Mouse (Mus musculus) intestine, embryonic 14.5 days (tissue): ENCODE data around the gene Phospho2. TPM values are rescaled to one million over a fixed set of nuclear protein-coding genes. Genes with fewer than 3 reads are reported as not detected.

Source experiments
- ATAC-seq: fragments of 200-750 bp; cut with Nextera tagmentation; replicated peaks from 2 replicates; pipeline ENCODE4 v1.8.0; 2017; ENCODE audit warnings: low read depth, moderate number of reproducible peaks, moderate TSS enrichment, moderate library complexity; ENCODE audit not compliant: low FRiP score, low TSS enrichment
- DNase-seq: peaks from one replicate; pipeline ENCODE4 v3.0.0-alpha.2; 2018; ENCODE audit warnings: low spot score
- H3K27ac ChIP-seq: fragments of 300-500 bp; sonication (generic); 2 replicates; pipeline ENCODE4 v1.5.1; 2014; ENCODE audit warnings: low read depth, mild to moderate bottlenecking, control low read depth
- H3K27me3 ChIP-seq: fragments of 300-500 bp; sonication (generic); replicated peaks from 2 replicates; pipeline ENCODE4 v1.6.1; 2014; ENCODE audit warnings: low read length, control low read depth; ENCODE audit not compliant: control insufficient read depth, insufficient read depth
- H3K36me3 ChIP-seq: fragments of 300-500 bp; sonication (generic); 2 replicates; pipeline ENCODE4 v1.6.1; 2014; ENCODE audit warnings: low read length, control low read depth; ENCODE audit not compliant: control insufficient read depth, insufficient read depth
- H3K4me1 ChIP-seq: fragments of 300-500 bp; sonication (generic); replicated peaks from 2 replicates; pipeline ENCODE4 v1.6.1; 2014; ENCODE audit warnings: low read length, control low read depth, mixed read lengths; ENCODE audit not compliant: control insufficient read depth, insufficient read depth
- H3K4me2 ChIP-seq: fragments of 300-500 bp; sonication (generic); 2 replicates; pipeline ENCODE4 v1.6.1; 2014; ENCODE audit warnings: low read length
- H3K4me3 ChIP-seq: fragments of 300-500 bp; sonication (generic); 2 replicates; pipeline ENCODE4 v1.5.1; 2014; ENCODE audit warnings: low read depth, low read length, control low read depth, mixed read lengths
- H3K9ac ChIP-seq: fragments of 300-500 bp; sonication (generic); 2 replicates; pipeline ENCODE4 v1.6.1; 2014; ENCODE audit warnings: mild to moderate bottlenecking, low read length
- H3K9me3 ChIP-seq: fragments of 300-500 bp; sonication (generic); 2 replicates; pipeline ENCODE4 v1.6.1; 2016; ENCODE audit warnings: low read length, control low read depth; ENCODE audit not compliant: control insufficient read depth
- WGBS: fragments of 180-500 bp; shearing (Covaris S2); extraction: QIAGEN DNeasy Blood & Tissue Kit; methylation state at CpG from one replicate; pipeline ENCODE4 v1.1.7; 2014; 5-methylcytosine and 5-hydroxymethylcytosine counted together
- polyA plus RNA-seq: library from polyadenylated mRNA; unstranded; fragments of >200 nt; fragmentation: Nextera tagmentation; extraction: Ambion mirVana; gene quantifications from 2 replicates; pipeline ENCODE4 v1.2.1, GENCODE M21; 2014

Gene Phospho2
- polyA plus RNA-seq, 1 experiment from 2014 or later = 24.6 TPM

DNA sequence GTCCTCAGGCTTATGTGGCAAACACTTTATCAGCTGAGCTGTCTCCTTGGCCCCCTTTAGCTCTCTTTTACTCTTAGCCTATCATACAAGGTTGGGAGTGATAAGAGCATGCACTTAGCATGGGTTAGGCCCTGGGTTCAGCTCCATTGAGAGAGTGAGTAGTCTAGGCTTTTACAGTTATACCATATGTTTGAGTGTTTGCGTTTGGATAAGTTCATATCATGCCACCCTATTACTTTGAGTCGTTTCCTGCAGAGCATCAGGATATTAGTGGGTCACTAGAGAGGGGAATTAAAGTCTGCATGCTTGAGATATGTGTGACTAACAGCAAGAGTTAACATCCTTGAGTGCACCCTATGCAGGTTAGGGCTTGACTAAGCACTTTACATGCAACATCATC, 40.3 kb downstream of the Phospho2 start:
- Histone ChIP-seq H3K4me3 (no peak overlapping the region), H3K4me1 (peaks cover 4% of the 10 kb centered on the region; the same call in 1 of the 2 replicates), H3K4me2 (no peak overlapping the region), H3K9me3 (no peaks in the 10 kb centered on the region), H3K9ac (no peak overlapping the region), H3K27ac (no peak overlapping the region), H3K36me3 (peaks cover 40% of the 10 kb centered on the region), H3K27me3 (no peaks in the 10 kb centered on the region)
- DNase-seq (peak; percentile 7), ATAC-seq (no peak)
- 93% methylated on average over 2 of the region's 2 CpGs for WGBS

DNA sequence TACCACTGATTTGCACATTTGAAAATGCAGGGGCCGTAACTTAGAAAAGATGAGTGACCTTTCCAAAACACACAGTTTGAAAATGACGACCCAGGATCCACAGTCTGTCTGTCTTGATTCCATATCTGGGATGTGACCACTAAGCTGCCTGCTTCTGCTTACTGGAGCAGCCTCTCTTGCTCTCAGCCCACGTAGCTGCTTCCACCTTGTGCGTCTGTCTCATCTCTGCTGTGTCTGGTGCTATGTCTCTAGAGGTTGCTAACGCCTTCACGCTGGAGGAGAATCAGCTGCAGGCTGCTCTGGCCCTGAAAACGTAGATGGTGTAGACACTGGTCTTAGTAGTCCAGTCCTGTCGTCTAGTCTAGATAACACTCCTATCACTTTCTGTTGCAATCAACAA, 40.7 kb downstream of the Phospho2 start:
- Histone ChIP-seq H3K9ac (no peak overlapping the region), H3K9me3 (no peaks in the 10 kb centered on the region), H3K4me2 (no peak overlapping the region), H3K27ac (no peak overlapping the region), H3K27me3 (no peaks in the 10 kb centered on the region), H3K4me1 (peaks cover under 1% of the 10 kb centered on the region; the same call in 1 of the 2 replicates), H3K36me3 (peaks cover 40% of the 10 kb centered on the region), H3K4me3 (no peak overlapping the region)
- WGBS = 89% methylated on average over 8 of the region's 8 CpGs
- DNase-seq = no peak
- ATAC-seq = no peak

DNA sequence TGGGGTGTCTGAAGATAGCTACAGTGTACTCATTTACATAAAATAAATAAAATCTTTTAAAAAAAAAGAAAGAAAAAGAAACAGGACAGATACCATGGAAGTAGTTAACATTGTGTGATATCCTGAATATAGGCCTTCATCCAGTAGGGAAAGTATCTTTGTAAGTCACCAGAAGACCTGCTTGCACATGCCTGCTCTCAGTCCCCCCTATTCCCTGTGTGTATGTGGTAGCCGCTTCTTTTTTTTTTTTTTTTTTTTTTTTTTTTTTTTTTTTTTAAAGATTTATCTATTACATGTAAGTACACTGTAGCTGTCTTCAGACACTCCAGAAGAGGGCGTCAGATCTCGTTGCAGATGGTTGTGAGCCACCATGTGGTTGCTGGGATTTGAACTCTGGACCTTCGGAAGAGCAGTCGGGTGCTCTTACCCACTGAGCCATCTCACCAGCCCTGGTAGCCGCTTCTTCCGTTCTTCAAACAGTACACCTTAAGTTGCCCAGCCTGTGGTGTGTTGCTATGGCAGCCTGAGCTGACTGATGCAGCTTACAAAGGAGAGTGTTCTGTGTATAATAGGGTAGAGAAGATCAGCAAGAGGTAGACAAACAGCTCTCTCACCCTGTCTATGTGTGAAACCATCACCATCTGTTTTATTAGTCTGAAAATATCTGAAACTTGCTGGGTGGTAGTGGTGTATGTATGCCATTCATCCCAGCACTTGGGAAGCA, 48.0 kb downstream of the Phospho2 start:
- H3K27me3 ChIP-seq = no peaks in the 10 kb centered on the region
- peaks cover 41% of the 10 kb centered on the region for H3K36me3 ChIP-seq
- DNase-seq (no peak), ATAC-seq (no peak)
- no peaks in the 10 kb centered on the region for H3K9me3 ChIP-seq
- H3K4me1 ChIP-seq = no peaks in the 10 kb centered on the region
- H3K4me3 ChIP-seq = no peak overlapping the region
- H3K27ac ChIP-seq = no peak overlapping the region
- no peak overlapping the region for H3K9ac ChIP-seq
- H3K4me2 ChIP-seq = no peak overlapping the region
- 78% methylated on average over 7 of the region's 7 CpGs for WGBS

DNA sequence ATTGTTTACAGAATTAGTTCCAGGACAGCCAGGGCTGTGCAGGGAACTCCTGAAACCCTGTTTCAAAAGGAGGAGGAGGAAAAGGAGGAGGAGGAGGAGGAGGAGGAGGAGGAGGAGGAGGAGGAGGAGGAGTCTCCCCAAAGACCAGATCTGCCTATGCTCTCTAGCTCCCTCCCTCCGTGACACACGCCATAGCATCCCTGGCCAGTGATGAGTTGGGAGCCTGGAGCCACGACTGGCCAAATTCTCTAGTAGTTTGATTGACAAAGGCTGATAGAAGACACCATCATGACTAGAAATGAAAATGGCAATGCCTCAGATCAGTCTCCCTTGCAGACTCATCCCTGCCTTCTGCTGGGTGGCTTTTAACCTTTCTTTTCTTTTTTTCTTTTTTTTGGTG, 48.6 kb downstream of the Phospho2 start:
- Histone ChIP-seq H3K36me3 (peaks cover 41% of the 10 kb centered on the region), H3K9ac (no peak overlapping the region), H3K4me3 (no peak overlapping the region), H3K27ac (no peak overlapping the region), H3K27me3 (no peaks in the 10 kb centered on the region), H3K9me3 (no peaks in the 10 kb centered on the region), H3K4me1 (no peaks in the 10 kb centered on the region), H3K4me2 (no peak overlapping the region)
- 40% methylated on average over 3 of the region's 3 CpGs for WGBS
- DNase-seq = no peak
- ATAC-seq = no peak

DNA sequence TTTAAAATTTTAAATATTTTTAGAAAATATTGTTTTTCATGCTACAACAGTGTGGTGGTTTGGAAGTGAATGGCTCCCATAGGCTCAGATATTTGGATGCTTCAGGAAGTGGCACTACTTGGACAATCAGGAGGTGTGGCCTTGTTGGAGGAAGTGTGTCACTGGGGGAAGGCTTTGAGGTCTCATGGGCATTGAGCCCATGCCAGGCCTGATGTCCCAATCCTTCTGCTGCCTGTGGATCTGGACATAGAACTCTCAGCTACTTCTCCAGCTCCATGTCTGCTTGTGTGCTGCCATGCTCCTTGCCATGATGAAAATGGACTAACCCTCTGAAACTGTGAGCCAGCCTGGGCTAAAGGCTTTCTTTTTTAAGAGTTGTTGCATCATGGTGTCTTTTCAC, 49.3 kb downstream of the Phospho2 start:
- Histone ChIP-seq H3K9ac (no peak overlapping the region), H3K4me1 (no peaks in the 10 kb centered on the region), H3K27ac (no peak overlapping the region), H3K4me2 (no peak overlapping the region), H3K27me3 (no peaks in the 10 kb centered on the region), H3K4me3 (no peak overlapping the region), H3K9me3 (no peaks in the 10 kb centered on the region), H3K36me3 (peaks cover 33% of the 10 kb centered on the region)
- no peak for DNase-seq
- no peak for ATAC-seq

DNA sequence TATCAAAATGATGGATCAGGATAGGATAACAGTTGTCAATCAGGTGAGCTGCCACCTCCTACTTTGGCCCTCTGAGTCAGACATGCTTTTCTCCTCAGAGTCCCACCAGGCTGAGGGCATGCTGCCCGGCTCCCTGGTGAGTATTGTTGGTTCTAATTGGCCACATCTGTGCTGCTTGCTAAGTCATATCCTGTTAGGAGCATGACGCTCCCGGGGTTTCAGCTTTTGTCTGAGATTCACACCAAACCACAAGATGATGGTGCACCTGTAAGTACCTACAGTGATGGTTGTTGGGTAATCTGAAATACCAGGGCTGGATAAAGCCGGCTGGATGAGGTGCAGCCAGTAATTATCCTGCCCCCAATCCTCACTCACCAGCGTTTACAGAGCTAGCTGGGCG, 50.8 kb downstream of the Phospho2 start:
- Histone ChIP-seq H3K9me3 (no peaks in the 10 kb centered on the region), H3K4me1 (no peaks in the 10 kb centered on the region), H3K4me2 (no peak overlapping the region), H3K27me3 (no peaks in the 10 kb centered on the region), H3K4me3 (no peak overlapping the region), H3K9ac (no peak overlapping the region), H3K27ac (no peak overlapping the region), H3K36me3 (peaks cover 18% of the 10 kb centered on the region)
- DNase-seq (no peak), ATAC-seq (no peak)
- WGBS = 33% methylated on average over 6 of the region's 6 CpGs

DNA sequence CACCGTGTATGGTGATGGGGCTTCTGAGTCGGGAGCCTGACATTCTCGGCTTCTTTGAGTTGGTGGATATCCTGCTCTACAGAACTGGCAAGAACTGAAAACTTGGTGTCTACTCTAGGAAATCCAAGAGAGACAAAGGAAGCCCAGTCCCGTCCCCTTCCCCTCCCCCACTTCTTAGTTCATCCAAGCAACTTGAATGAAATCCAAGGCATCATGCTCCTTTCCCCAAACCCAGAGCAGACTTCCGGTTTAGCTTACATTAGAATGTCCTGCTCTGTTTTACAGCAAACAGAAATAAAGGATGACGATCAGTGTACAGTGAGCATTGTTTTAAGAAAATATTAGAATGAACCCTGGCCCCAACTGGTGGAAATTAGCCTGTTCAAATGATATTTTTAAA, 59.8 kb downstream of the Phospho2 start:
- H3K27me3 ChIP-seq = no peaks in the 10 kb centered on the region
- no peak overlapping the region for H3K27ac ChIP-seq
- no peak overlapping the region for H3K9ac ChIP-seq
- H3K4me1 ChIP-seq = 0 out of 2 replicates have a peak, but pooled peaks cover 4% of the 10 kb centered on the region
- DNase-seq (no peak), ATAC-seq (no peak)
- H3K4me2 ChIP-seq = no peak overlapping the region
- H3K36me3 ChIP-seq = no peaks in the 10 kb centered on the region
- no peak overlapping the region for H3K4me3 ChIP-seq
- 59% methylated on average over 6 of the region's 6 CpGs for WGBS
- H3K9me3 ChIP-seq = no peaks in the 10 kb centered on the region

Other genes with a start within 250 kb of the Phospho2 start
- gene Lrp2, start 203.6 kb upstream of the Phospho2 start, polyA plus RNA-seq = 1.2 and 1.6 TPM in 2 replicates
- gene Bbs5, start 142.5 kb upstream of the Phospho2 start, polyA plus RNA-seq = 9.1 and 17.8 TPM in 2 replicates
- 0.11 and 0.16 TPM in 2 replicates for gene Klhl41, start 119.5 kb upstream of the Phospho2 start, polyA plus RNA-seq
- gene Fastkd1, start 76.1 kb upstream of the Phospho2 start, polyA plus RNA-seq = 14.9 and 17.5 TPM in 2 replicates
- gene Ppig, start 67.1 kb upstream of the Phospho2 start, polyA plus RNA-seq = 100 and 115 TPM in 2 replicates
- 1.5 and 2.3 TPM in 2 replicates for gene Ccdc173, start within 50 bp of the Phospho2 start, polyA plus RNA-seq
- 38.4 and 42.1 TPM in 2 replicates for gene Klhl23, start 32.3 kb downstream of the Phospho2 start, polyA plus RNA-seq
- gene Ssb, start 71.9 kb downstream of the Phospho2 start, polyA plus RNA-seq = 277 and 312 TPM in 2 replicates
- 41.3 and 42.7 TPM in 2 replicates for gene Mettl5, start 96.0 kb downstream of the Phospho2 start, polyA plus RNA-seq
- gene Ubr3, start 107.6 kb downstream of the Phospho2 start, polyA plus RNA-seq = 17.1 and 19.0 TPM in 2 replicates
- 0.07 and 0.30 TPM in 2 replicates for gene Myo3b, start 249.5 kb downstream of the Phospho2 start, polyA plus RNA-seq